Mouse (Mus musculus) urinary bladder, postnatal 25 days (tissue): ENCODE results near the gene Chkb.

Experiments used
- DNase-seq: peaks from one replicate; pipeline ENCODE4 v3.0.0; 2022; ENCODE audit warnings: low spot score

Chkb gene

GRCm38 (mm10) chr15:89399716-89400115, 30.0 kb downstream of the Chkb start:
- no peak for DNase-seq

GRCm38 (mm10) chr15:89398146-89398545, 31.6 kb downstream of the Chkb start:
- DNase-seq: no peak

GRCm38 (mm10) chr15:89396883-89397282, 32.8 kb downstream of the Chkb start:
- DNase-seq: no peak

GRCm38 (mm10) chr15:89390081-89390480, 39.6 kb downstream of the Chkb start:
- DNase-seq: no peak

- DNase-seq: no peak
Observed at GRCm38 (mm10) chr15:89387127-89387526, 42.6 kb downstream of the Chkb start.

- DNase-seq: no peak
Observed at GRCm38 (mm10) chr15:89384617-89385016, 45.1 kb downstream of the Chkb start, which contains the start of gene Klhdc7b. Gene Klhdc7b (plus strand): TSS chr15:89384917.

- no peak for DNase-seq
Observed at GRCm38 (mm10) chr15:89379429-89379828, 50.3 kb downstream of the Chkb start.

- no peak for DNase-seq
Observed at GRCm38 (mm10) chr15:89378831-89379401, 50.8 kb downstream of the Chkb start, which contains the start of gene Odf3b. Gene Odf3b (minus strand): TSS chr15:89379282.

GRCm38 (mm10) chr15:89377938-89378828, 51.5 kb downstream of the Chkb start:
- no peak for DNase-seq

GRCm38 (mm10) chr15:89377362-89377761, 52.3 kb downstream of the Chkb start:
- DNase-seq: no peak

GRCm38 (mm10) chr15:89376957-89377356, 52.8 kb downstream of the Chkb start, which contains the start of gene Tymp:
Gene Tymp (minus strand): TSS chr15:89377039.
- DNase-seq: no peak
